Mouse (Mus musculus) thymus, postnatal 4 days (tissue): ENCODE measurements around the gene Zfp964.
"Not testable (repeated sequence)": the region's sequence is repeated elsewhere in the genome, so short reads cannot be mapped to it uniquely, and the experiment has no call there.

ENCODE experiments used
- DNase-seq: peaks from one replicate; pipeline ENCODE4 v3.0.0; 2021

Gene Zfp964

GRCm38 (mm10) chr8:69654358-69654981, at the start of gene Zfp964:
Gene Zfp964 (plus strand): TSS chr8:69654479.
- peak; percentile 85 for DNase-seq

- DNase-seq, result peak; percentile 39
Measured at GRCm38 (mm10) chr8:69614687-69615086, 39.6 kb upstream of the Zfp964 start.

GRCm38 (mm10) chr8:69618078-69618477, 36.2 kb upstream of the Zfp964 start:
- no peak for DNase-seq

GRCm38 (mm10) chr8:69625095-69625789, 29.0 kb upstream of the Zfp964 start, which contains the start of gene Zfp868:
Gene Zfp868 (minus strand): TSS chr8:69625548.
- DNase-seq, result peak; percentile 100

- no peak for DNase-seq
Measured at GRCm38 (mm10) chr8:69653808-69654357, 396 bp upstream of the Zfp964 start.

GRCm38 (mm10) chr8:69661294-69661693, 7.0 kb downstream of the Zfp964 start:
- no peak for DNase-seq

GRCm38 (mm10) chr8:69665051-69665450, 10.8 kb downstream of the Zfp964 start:
- DNase-seq, result not testable (repeated sequence)

GRCm38 (mm10) chr8:69701810-69702209, 47.5 kb downstream of the Zfp964 start:
- peak; percentile 43 for DNase-seq

GRCm38 (mm10) chr8:69710624-69711023, 56.3 kb downstream of the Zfp964 start, which contains the start of gene Zfp869:
Gene Zfp869 (minus strand): TSS chr8:69710724.
- DNase-seq, result not testable (repeated sequence)

- no peak for DNase-seq
Measured at GRCm38 (mm10) chr8:69713516-69713915, 59.2 kb downstream of the Zfp964 start.

- DNase-seq, result no peak
Measured at GRCm38 (mm10) chr8:69715366-69715765, 61.1 kb downstream of the Zfp964 start.
